Mouse (Mus musculus) lung, postnatal 0 days (tissue): ENCODE data around the gene Ptp4a2.

Experiments used
- CTCF ChIP-seq: IDR thresholded peaks from 2 replicates; pipeline ENCODE4 v1.5.1; 2016; ENCODE audit warnings: antibody characterized with exemption, mild to moderate bottlenecking
- EP300 ChIP-seq: IDR thresholded peaks from 2 replicates; pipeline ENCODE4 v1.6.1; 2016; ENCODE audit warnings: antibody characterized with exemption, mild to moderate bottlenecking, control low read depth

GRCm38 (mm10) chr4:129827611-129828010 is 16.6 kb downstream of the Ptp4a2 start:
- TF ChIP-seq CTCF (no peak), EP300 (no peak)
